Mouse (Mus musculus): ENCODE data around the gene Mlana.

The Mlana gene

DNA sequence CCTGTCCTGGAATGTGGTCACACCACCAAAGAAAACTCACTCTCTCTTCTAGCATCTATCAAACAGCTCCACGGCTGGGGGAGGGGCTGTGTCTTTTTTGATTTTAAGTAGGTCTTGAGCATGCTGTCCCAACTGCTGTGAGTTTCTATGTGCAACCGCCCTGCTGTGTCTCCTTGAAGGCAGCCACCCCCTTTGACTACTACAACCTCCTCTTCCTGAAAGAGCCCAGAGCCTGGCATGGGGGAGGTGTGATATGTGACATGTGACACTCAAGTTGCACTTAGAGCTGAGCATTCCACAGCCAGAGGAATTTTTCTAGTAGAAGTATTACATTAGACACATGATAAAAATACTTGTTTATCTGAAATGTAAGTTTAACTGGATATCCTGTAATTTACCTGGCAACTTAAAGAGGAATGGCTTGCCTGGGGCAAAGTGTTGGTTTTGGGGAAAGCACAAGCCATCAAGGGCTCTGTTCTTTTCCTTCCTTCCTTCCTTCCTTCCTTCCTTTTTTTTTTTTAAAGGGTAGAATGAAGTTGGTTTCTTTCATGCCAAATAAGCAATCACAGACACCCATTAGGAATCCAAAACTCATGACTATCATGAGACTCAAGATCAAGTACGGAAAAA lies at the start of gene Mlana:
Mlana (plus strand) TSS at position 580 of the 630 bp plus-strand sequence.
- DNase-seq (ENCODE audit: low spot score), result no peak

DNA sequence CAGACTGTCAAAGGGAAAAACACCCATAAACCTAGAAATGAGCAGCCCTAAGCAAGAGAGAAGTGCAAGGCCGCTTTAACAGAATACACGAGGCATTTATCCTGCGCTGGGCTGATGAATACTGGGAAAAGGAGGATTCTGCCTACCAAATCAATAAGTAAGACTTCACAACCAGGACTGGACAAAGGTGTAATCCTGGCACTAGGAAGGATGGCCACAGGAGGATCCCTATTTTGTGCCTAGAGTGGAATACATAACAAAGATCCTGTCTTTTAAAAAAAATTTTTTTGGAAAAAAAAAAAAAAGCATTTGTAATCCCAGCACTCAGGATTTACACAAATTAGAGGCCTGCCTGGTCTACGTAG lies 49.1 kb upstream of the Mlana start:
- DNase-seq (ENCODE audit: low spot score), result no peak

GRCm38 (mm10) chr19:29649683-29650082 lies 47.9 kb upstream of the Mlana start:
- no peak for DNase-seq (ENCODE audit: low spot score)

DNA sequence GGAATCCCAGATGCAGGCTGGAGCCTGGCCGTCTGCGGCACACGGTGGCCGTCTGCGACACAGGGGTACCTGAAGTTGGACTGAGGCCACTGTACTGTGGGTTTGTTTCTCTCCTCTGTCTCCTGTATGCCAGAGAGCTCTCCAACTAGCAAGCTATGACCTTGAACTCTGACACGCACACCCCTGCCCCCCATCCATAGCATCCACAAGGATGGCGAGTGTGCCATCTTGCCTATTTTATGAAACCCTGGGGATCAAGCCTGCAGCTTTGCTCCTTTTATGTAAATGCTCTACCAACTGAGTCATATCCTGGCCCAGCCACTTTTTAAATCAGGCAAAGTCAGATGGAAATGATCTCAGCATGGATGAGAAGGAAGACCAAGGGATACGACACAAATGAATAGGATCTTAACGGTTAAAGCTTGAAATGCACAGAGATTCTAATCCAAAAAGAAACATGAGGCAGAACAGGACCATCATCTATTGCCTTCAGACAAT lies 43.8 kb upstream of the Mlana start:
- no peak for DNase-seq (ENCODE audit: low spot score)

DNA sequence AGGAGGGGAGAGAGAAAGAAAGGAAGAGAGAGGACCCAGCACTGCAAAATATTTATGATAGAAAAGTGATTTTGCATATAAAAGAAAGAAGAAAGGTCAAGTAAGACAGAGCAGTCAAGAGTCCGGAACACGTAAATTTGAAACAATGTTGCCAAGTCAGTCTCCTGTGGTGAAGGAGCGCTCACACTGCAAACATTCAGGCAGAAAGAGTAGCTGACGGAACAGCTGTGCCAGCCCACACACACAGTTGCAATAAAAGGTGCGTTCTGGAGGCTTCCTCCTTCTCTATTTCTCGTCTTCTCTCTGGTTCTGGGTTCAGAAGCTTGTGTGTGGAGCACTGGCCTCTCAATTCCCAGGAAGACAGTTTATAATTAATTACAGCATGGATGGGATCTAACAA lies 42.5 kb upstream of the Mlana start:
- DNase-seq (ENCODE audit: low spot score), result peak; percentile 77

- no peak for DNase-seq (ENCODE audit: low spot score)
These were observed 41.6 kb upstream of the Mlana start for GRCm38 (mm10) chr19:29656029-29656428.

- DNase-seq (ENCODE audit: low spot score), result no peak
These were observed 41.0 kb upstream of the Mlana start for GRCm38 (mm10) chr19:29656620-29657019.

DNA sequence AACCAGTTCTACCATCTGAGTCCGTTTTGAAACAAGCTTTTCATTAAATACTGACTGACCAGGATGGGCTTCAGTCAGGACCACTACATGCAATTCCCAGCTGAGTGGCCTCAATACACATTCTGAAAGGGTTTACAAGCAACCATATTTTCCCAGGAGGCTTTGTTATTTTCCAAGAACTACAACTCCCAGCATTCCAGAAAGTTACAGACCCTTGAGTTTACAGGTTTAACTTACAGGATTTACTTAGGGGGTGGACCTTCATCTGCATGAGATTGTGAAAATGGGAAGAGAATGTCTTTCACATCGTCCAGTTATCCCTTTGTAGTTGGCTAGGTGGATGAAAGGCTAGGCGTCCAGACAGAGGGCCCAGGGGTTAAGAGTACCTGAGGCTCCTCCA lies 40.6 kb upstream of the Mlana start:
- DNase-seq (ENCODE audit: low spot score), result no peak

- no peak for DNase-seq (ENCODE audit: low spot score)
These were observed 40.1 kb upstream of the Mlana start for GRCm38 (mm10) chr19:29657558-29657957.

DNA sequence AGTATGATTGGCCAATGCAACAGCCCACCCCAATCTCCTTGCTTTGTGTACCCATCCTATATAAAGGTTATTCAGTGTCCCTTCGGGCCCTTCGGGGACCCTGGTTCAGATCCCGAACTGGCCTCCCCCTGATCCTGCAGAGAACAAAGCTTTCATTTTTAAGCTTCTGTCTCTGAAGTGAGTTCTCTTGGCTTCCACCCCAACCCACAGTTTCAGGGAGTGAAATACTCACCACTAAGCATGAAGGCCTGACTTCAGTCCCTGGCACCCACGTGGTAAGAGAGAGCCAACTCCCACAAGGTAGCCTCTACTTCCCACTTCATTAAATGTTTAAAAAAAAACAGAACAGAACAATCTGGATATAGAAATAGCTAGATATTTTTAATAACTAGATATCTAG lies 38.8 kb upstream of the Mlana start:
- no peak for DNase-seq (ENCODE audit: low spot score)

DNA sequence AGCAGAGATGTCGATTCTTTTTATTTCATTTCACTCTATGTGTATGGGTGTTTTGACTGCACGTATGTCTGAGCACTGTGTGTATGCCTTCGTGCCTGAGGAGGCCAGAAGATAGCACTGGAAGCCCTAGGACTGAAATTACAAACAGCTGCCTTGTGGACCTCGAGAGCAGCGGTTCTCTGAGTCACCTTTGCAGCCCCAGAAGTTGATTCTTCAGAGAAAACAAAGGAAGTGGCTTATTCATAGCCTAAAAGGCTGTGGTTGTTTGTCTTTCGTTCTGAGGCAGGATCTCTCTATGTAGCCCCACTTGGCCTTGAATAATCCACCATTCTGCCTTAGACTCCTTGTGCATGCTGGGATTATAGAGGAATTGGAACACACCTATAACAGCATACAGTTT lies 37.9 kb upstream of the Mlana start:
- DNase-seq (ENCODE audit: low spot score), result no peak

DNA sequence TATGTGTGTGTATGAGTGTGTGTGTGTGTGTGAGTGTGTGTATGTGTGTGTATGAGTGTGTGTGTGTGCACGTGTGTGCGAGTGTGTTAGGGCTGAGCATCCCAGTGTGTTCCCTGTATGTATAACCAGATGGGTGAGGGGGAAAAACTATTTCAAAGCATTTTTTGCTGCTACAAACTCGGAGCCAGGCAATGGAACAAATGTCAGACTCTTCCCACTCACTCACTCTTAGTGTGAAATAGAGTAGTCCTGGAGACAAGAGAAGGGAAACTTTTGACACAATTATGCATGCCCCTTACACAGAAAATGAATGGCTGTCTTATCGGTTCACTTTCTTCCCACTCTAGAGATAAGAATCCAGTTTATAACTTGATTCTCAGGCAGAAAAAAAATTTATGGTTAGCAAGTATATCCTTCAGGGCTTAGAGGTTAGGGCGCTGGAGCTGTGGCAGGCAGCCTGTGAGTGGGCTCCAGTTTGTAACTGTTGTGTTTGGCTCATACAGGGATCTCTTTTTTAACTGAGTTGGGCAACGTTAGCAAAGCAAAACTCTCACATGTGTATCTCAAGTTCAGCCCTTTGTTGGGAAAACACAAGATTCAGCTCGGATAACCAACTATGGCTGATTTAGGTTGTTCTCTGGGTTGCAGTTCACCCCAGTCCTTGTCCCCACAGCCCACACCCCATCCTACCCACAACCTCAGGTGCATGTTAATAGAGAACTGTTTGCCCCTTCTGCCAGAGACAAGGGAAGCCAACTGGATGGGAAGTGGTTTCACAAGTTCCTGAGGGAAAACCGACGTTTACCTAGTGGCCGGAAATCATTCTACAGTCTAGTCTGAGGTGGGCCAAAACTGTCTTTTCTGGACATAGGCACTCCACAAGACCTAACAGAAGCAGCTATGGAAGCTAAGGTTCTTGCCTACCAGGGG lies 36.5 kb upstream of the Mlana start:
- DNase-seq (ENCODE audit: low spot score), result no peak

- no peak for DNase-seq (ENCODE audit: low spot score)
These were observed 35.5 kb upstream of the Mlana start for GRCm38 (mm10) chr19:29661974-29662580.

DNA sequence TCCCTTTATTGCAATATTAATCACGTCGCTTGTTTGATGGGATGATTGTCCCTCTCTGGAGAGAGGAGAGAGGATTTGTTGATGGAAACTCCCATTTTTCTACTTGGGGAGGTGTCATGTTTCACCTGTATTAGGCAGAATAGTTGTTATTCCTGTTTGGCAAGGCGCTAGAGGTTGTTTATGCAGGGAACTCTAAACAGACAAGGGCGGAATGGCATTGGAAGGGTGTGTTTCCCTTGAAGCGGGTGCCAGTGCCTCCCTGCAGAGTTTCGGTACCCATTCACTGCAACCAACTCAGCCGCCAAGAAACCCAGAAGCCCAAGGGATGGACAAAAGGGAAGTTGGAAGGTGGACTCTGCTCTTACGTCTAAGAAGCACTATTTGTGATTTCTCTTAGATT lies 33.8 kb upstream of the Mlana start:
- no peak for DNase-seq (ENCODE audit: low spot score)

DNA sequence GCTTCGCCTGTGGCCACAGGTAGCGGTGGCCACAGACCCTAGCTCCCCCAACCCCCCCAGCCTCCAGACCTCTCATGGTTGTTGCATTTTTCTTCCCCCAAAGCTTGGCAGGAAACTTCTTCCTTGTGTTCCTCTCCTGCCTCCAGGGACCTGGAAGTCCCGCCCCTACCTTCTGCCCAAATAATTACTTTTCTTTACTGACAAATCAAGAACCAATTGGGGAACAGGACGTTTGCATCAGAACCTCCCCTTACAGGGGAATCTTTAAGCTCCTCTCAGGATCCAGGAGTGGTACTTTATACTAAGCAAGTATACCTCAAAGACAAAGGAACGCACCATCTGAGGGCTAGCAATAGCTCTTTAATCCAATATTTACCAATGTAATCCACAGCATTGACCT lies 32.7 kb upstream of the Mlana start:
- no peak for DNase-seq (ENCODE audit: low spot score)

- no peak for DNase-seq (ENCODE audit: low spot score)
These were observed 31.5 kb upstream of the Mlana start for GRCm38 (mm10) chr19:29666164-29666563.

DNA sequence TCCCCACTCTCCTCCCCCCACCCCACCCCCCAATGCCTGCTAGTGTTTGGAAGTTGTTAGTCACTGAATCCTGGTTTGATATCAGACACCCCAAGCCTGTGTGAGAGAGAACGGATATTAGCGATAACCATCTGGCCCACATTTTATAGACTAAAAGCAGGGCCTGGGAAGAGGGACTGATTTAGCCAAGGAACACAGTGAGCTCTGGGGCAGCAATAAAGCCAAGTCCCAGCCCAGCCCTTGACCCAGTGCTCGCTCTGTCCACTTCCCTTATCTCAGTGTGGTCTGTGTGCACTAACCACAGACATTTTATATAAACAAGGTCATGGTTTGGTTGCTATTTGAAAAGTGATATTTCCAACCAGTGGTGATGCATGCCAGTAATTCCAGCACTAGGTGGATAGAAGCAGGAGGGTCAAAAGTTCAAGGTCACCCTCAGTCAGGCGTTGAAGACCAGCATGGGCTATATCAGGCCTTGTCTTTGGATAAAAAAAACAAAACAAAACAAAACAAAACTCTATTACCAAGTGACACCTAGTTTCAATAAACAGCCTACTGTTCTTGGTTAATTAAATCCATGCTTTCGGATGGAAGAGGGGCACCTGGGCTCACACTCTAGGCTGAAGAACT lies 30.5 kb upstream of the Mlana start:
- DNase-seq (ENCODE audit: low spot score), result peak; percentile 43

DNA sequence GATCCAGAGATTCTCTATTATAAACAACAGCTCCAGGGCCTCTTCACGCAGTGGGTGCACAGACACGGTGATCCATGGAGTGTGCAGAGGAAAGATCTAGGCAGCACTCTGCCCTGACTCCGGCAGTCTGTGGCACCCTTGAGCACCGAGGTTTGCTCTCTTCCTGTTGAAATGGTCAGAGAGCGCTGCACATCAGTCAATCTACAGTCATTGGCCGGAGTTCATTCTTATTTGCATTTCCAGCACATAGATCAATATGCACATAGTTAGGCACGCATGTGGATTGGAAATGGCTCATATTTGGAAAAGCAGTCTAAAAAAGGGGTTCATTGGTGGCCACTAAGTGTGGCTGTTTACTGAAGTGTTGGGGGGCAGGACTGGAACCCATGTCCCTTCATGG lies 29.5 kb upstream of the Mlana start:
- DNase-seq (ENCODE audit: low spot score), result no peak

DNA sequence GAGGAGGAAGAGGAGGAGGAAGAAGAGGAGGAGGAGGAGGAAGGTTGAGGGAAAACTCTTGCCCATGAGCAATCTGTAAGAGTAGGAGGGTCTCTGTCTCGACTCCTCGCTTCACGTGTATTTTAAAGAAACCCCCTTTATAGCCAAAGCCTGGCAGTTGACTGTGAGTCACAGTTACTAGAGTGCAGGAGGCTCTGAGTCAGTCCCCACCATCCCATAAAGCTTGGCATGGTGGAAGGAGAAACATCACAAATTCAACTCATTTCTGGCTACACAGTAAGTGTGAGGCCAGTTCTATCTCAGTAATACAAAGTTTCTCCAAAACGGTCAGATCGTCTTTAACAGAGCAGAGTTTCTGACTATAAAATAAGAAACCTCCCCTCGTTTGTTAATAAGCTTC lies 27.4 kb upstream of the Mlana start:
- no peak for DNase-seq (ENCODE audit: low spot score)

DNA sequence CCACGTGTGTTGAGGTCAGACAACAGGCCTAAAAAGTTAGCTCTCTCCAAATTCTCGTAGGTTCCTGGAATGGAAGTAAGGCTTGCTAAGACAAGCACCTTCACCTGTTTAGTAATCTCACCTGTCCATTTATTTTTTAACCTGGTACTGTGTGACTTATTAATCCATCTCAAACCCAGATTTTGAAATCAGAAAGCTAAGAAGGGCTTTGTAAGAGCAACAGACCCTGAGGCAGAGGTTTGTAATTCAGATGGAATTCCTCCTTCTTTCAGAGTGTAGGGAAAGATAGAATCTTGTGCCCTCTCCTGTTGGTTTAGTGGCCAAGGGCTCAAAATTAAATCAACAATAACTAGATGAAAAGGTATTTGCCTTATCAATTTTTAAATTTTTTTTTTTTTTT lies 26.5 kb upstream of the Mlana start:
- no peak for DNase-seq (ENCODE audit: low spot score)

- peak; percentile 75 for DNase-seq (ENCODE audit: low spot score)
These were observed 25.0 kb upstream of the Mlana start for GRCm38 (mm10) chr19:29672660-29673059.

- no peak for DNase-seq (ENCODE audit: low spot score)
These were observed 22.7 kb upstream of the Mlana start for GRCm38 (mm10) chr19:29674946-29675345.

All from testis, postnatal 14 days (tissue).